Mouse (Mus musculus): ENCODE measurements around the gene Ddx5.

- TF ChIP-seq POLR2A (IDR thresholded peaks at IDR 0.05; ENCODE audit: insufficient read length, low read depth) (no peak), TCF3 (IDR thresholded peaks at IDR 0.05; ENCODE audit: insufficient read length, low read depth) (no peak)
Observed at GRCm38 (mm10) chr11:106778589-106779387, 10.2 kb downstream of the Ddx5 start.
